Mouse (Mus musculus) stomach, postnatal 0 days (tissue): ENCODE data around the gene Syp.

ENCODE experiments used
- CTCF ChIP-seq: IDR thresholded peaks from 2 replicates; pipeline ENCODE4 v1.5.1; 2016; ENCODE audit warnings: antibody characterized with exemption, low read depth, mild to moderate bottlenecking, moderate library complexity
- EP300 ChIP-seq: optimal IDR thresholded peaks from 2 replicates; pipeline ENCODE3; 2016; ENCODE audit warnings: antibody characterized with exemption

GRCm38 (mm10) chrX:7680864-7681263 lies 42.6 kb downstream of the Syp start, which contains the start of gene Magix:
- TF ChIP-seq CTCF (no peak), EP300 (no peak)
